Mouse (Mus musculus): ENCODE data around the gene Pigc.

Pigc gene

DNA sequence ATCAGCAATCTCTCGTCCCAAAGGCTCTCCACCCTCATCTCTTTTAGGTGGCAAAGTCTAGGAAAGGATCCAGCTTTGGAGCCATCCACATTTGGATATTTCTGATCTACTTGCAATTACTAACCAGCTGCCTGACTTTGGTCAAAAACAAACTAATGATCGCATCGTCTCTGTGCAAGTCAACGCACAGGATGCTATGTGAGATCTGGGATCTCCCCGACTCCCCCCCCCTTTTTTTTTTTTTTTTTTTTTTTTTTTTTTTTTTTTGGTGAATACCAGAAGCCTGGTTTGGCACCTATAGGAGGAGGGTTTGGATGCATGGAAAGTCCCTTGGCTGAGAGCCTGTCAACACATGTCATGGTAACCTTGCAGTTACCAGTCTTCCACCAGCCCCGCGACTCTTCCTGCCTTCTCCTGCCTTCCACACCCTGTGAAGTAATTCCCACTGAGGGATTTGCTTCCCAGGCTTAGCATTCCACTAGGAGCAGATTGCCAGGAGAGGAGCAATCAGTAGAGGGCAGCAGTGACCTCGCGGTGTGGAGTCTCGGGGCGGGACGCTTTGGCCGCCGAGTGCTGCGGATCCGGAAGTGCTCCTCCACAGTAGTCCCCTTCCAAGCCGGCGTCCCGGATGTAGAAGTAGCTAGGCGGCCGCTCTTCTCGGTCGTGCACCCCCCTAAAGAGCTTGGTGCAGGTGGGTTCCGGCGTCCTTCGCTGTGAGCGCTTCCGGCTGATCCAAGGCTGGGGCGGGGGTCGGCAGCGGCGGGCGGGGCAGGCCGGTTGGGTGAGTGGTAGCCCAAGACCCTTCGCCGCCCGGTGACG is at the start of gene Pigc:
TSS of gene Pigc (plus strand) at position 598 of the 819 bp plus-strand sequence.
- peak; percentile 93 for DNase-seq (ENCODE audit: extremely low spot score)

DNA sequence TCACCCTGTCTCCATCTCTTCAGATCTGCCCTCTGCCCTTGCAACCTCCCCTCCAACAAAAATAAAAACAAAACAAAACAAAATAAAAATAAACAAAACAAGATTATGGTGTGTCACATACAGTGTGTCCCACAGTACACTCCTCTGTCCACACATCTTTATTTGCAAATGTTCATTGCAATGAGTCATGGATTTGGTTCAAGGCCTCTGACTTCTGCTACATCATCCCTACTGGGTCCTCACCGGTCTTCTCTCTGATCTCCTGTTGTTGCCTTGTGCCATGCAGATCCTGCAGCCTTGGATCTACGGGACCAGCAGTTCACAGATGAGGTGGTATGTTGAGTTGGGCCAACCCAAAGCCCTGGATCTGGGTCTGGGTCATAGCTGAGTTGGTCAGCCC is 49.4 kb upstream of the Pigc start:
- DNase-seq (ENCODE audit: extremely low spot score), result no peak

DNA sequence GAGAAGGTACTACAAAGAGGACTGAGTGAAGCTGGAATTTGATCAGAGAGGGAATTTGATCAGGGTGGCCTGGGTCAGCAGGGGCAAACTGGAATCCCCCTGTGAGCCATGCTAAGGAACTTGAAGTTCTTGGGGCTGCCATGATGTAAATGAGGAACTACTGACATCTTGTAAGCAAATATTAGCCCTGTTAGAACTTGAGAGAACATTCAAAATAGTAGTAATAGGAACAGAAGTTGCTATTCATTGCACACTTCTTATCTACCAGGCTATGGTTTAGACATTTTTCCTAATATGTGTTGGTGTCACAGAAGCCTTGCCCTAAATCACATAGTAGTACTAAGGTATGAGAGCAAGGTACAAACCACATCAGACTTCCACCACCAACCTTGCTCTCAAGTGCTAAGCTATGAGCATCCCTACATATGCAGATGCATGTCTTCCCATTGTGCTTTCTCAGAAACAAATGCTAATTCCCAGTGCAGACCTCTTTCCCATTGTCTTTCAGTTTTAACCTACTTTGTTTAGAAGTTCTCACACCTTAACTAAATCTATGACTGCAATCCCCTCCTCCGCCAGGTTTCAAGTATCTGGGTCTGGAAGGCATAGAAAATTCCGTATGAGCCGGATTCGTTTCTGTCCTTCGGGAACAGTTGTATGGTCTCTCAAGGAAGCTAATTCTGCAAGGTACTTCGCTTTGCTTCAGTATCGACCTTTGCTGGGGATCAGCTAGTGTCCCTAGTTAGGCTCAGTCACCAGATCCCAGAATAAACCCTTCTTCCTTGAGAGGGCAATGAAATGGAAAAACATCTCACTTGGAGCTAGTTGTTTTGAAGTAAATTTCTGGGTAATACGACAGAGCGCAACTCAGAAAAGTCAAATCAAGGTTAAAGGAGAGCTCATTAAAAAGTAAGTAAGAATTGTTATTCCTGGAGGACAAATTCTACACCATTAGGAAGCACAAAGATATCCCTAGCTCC is 48.2 kb upstream of the Pigc start:
- no peak for DNase-seq (ENCODE audit: extremely low spot score)

DNA sequence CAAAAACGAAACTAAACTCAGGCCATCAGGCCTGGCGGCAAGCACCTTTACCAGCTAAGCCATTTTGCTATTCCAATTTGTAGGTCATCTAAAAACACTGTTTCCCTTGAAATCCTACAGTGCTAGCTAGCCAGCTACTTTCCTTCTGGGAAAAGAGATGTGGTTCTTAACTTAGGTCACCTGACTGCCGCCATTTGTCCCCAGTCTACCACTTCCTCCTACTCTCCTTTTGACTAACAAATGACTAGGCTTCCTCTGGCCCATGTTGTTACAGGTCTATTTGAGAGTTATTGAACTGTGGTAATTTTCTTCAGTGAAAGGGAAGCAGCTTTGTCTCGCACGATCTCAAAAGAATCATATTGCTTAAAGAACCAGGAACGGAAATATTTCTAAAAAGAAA is 47.1 kb upstream of the Pigc start:
- no peak for DNase-seq (ENCODE audit: extremely low spot score)

DNA sequence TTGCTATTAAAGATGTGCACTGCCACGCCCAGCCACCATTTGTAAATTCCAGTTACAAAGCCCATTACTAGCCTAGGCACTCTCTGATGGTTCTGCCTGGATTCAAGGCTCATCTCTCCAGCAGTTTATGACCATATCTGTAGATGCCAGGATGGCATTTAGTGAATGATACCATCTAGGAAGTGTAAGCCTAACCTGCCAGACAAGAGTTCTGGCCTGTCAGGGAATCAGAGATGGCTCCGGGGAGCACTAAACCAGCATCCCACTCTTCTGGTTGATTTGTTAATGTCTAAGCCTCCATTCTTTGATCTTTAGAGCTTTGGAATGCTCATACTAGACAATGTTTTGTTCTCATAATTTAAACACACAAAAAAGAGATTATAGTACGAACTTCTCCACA is 44.7 kb upstream of the Pigc start:
- DNase-seq (ENCODE audit: extremely low spot score), result no peak

DNA sequence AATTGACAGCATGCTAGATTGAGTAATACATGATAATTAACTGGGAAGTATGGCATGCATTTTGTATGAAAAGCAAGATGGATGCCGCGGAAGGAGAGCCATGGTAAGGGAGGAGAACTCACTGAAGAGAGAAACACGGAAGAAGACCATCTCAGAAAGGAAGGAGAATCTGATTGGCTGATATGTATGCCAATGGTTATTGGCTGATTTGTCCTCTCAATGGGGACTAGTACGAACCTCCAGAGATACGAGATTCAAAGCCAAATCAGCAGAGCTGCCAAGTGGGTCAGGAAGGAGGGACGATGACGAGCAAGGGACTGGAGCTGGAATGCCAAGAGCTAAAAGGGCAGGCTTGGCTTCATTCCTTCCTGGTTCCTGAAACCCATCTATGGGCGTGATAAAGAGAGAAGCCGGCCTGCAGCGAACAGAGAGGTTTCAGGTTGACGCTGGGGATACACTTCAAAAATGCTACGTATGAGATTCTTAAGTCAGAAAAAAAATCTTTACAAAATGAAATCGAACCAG is 43.6 kb upstream of the Pigc start:
- no peak for DNase-seq (ENCODE audit: extremely low spot score)

DNA sequence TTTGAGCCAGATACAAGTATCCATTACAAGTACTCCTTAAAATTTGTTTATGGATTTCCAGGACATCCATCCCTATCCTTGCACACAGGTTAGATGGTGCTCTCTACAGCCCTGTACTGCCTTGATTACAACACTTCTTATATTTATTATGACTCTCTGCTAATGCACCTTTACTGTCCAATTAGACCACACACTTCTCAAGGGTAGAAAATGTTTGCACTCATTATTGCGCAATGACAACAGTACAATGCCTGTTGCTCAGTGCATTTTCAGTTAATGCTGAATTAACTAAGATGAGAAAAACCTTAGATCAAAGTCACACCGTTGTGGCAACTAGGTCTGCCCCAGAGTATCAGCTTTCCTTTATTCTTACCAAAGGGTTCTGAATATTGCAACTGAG is 41.0 kb upstream of the Pigc start:
- no peak for DNase-seq (ENCODE audit: extremely low spot score)

DNA sequence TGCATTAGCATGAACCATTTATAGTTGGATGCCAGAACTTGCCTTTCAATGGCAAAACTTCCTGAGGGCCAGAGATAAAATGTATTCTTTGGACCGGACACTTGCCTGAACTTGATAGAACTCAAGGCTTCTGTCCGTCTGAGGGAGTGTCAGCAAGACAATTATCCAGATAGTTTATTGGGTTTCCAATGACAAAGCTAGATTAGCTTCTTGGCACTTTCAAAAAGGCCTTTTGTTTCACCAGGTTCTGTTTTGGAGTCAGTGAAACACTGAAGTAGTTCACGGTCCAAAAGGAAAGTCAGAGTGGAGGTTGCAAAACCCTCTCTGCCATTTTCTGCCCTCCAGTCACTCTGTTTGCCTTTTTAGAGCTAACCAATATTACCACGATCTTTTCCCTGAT is 37.7 kb upstream of the Pigc start:
- no peak for DNase-seq (ENCODE audit: extremely low spot score)

DNA sequence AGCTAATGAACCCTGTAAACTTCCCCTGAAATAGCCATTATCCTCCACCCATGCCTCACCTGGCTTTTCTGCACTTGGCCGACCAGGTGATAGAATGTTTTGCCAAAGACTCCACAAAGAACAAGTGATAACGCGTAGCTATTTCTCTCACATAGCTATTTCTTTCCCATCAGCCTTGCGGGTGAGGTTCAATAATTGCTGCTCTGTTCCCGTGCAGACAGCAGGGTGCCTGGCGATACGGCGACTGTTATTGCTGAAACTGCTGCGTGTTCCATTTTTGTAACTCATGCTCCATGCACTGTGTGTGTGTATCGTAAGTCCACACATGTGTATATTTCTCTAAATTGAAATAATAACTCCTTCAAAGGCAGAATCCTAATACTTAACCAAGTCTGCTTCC is 37.2 kb upstream of the Pigc start:
- no peak for DNase-seq (ENCODE audit: extremely low spot score)

DNA sequence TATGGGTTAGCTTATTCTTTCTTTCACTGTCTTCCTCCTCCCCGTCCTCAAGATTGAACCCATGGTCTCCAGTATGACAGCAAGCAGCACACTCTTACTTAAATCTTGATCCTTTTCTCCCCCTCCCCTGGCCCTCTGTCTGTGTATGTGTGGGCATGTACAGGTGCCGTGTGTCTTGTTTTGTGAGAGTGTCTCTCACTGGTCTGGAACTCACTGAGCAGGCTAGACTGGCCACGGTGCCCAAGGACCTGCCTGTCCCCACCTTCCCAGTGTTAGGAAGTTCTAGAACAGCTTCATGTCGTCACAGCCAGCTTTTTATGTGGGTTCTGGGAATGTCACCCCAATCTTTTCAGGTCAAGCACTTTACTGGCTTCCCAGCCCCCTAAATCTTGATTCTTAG is 36.7 kb upstream of the Pigc start:
- no peak for DNase-seq (ENCODE audit: extremely low spot score)

DNA sequence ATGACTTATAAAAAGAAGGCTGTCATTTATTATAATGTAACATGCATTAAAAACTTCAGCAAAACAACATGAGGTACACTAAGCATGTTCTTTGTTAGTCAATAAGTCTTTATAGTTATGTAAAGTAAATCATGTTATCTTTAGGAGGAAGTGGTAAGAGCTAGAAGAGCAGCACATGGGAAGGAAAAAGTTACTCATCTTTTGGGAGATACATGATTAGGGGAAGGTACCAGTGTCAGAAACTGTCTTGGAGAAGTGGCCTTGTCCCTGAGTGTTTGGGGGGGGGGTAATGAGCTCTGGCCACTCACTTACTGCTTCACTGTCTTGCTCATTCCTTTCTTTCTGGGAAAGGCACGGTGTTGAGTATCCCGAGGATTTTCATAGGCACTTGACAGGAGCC is 26.9 kb upstream of the Pigc start:
- DNase-seq (ENCODE audit: extremely low spot score), result no peak

DNA sequence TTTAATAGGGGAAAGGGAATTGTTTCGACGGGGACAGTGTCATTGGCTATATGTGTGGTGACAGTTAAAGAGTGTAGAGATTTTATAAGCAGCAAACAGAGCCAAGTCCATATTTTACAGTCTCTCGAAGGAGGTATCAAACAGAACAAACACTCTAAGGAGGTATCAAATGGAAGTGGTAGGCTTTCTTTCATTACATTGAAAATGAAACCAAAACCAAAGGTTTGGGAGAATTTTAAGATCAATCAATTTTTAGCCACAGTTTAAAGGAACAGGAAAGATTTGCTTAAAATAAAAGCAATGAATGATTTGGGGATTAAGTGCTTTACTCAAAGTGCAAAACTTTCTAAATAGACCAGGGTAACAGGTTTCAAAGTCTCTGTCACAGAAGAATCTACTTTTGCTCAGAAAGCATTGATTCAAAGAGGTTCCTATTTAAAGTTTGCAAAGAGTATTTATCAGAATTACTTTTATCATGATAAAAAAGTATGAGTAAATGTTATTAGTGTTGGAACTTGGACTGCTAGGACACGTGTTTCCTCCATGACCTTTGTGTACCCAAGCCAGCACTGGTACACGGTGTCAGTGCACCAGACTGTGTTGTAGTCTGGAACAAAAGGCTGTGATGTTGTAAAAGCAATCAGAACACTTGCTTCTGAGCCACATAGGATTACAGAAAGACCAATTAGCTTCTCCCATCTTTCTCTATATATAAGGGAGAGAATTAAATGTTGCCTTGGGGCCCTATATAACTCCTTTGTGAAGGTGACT is 17.8 kb upstream of the Pigc start:
- no peak for DNase-seq (ENCODE audit: extremely low spot score)

DNA sequence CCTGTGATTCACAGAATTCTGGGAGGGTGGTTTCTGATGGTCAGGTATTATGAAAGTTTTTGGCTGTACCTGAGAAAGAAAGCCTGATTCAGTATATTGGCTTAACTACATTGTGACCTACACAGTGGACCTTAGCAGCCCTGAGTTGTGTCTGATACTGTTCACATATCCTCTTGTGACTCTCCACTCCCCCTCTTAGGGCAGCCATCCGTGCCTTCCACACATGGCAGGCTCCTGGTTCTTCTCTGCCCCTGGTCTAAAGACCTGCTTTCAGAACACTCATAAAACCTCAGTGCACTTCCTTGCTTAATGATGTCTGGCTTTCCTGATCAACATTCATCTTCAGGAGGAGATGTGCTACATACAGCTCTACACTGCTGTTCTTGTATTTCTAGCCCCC is 16.4 kb upstream of the Pigc start:
- no peak for DNase-seq (ENCODE audit: extremely low spot score)

DNA sequence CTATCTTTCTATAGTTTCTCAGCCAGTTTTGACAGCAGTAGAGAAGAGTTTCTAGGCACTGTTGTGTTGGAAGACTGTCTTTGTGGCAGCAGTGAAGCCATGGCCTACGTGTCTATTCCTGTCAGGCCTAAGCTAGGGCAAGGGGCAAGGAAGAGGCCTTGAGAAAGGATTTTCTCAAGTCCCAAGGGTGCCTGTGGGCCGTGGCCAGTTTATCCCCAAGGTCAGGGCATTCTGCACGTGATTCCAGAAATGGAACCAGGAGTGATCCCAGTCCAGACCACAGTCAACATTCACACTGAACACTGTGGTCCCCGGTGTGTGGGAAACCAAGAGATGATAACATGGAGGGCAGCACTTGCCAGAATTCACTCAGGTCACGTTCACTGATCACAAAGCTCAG is 13.1 kb upstream of the Pigc start:
- no peak for DNase-seq (ENCODE audit: extremely low spot score)

DNA sequence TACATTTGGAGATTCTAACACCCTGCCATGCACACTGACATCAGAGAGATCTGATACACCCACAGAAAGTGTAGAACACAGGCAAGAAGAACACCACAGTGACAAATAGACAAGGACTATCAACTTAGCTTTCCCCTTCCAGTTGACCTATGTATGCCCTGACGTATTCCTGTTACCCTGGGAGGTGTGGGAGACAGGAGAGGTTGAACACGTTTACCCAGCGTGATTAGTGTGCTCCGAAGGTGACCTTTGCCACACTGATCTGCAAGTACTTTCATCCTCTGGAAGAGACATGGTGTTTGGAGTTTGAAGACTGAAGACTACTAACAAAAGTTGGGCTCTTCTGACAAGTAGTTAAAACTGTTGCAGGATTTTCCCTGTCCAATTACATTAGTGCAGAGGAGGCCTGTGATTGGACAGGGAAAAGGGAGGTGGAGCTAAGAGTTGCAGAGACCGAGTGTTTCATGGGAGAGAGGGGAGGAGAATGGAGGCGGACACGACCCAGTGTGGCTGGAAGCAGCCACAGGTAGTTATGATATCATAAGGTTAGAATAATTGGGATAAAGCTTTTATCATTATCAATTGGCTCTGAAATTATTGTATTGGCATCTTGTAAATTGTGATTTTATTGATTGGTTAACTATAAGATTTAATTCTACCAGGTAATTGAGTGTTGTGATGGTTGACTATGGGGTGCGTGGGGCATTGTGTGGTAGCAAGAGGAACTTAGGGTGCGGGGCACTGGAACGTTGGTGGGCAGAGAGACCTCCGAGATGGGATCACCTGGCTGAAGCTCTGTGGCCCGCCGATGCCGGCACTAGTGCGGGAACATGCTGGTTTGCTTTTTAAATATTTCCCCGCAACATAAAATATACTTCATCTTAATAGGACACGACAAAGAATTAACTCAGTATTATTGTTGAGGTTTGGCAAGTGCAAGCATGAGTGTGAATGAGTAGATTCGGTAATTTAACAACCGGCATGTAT is 10.7 kb upstream of the Pigc start:
- DNase-seq (ENCODE audit: extremely low spot score), result no peak

DNA sequence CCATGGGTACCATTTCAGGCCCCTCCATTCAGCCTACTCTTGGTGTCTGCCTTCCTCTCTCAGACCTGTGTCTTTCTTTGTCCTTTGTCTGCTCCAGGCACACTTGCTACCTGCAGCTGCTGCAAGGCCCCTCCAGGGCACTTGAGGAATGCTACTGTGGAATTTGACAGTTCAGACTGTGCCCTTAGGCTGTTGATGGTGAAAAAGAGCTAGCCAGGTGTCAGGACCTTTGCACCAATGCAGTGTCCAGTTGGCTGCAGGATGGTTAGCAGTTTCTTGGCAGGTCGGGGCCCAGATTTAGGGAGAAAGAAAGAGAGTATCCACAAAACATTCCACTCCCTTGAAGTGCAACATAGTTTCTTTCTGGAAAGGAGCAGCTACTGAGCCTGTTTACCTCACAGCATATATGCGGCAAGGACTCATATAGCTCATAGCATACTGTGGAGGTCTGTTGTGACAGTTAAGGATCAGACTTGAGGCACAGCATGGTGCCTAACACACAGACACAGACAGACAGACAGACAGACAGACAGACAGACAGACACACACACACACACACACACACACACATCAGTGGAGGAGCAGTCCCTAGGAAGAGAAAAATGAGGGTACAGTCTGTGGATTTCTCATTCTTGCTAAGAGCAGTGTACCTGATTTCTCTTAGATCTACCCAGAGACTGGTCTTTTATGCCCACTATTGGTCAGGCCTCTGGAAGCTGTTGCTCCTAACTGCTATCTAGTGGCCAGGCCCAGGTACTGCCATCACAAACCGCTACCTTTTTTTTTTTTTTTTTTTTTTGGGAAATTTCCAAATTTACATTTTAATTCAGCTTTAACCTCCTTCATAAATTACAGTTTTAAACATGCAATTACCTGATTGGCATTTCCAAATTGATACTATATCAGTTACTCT is 6.3 kb upstream of the Pigc start:
- DNase-seq (ENCODE audit: extremely low spot score), result peak; percentile 22

DNA sequence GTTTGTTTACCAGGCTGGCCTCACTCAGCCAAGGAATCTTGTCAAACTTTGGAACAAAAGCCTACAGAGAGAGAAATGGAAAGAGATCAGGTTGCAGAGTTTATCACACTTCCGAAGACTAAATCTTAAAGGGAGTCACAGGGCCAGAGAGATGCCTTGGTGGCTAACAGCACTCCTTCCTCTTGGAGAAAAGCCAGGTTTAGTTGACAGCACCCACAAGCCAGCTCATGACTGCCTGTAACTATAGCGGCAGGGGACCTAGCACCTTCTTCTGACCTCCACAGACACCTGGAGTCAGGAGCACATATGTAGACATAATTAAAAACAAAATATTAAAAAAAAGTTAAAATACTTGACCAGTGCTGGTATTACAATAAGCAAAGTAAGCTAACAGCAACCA is 1.1 kb upstream of the Pigc start:
- DNase-seq (ENCODE audit: extremely low spot score), result no peak

DNA sequence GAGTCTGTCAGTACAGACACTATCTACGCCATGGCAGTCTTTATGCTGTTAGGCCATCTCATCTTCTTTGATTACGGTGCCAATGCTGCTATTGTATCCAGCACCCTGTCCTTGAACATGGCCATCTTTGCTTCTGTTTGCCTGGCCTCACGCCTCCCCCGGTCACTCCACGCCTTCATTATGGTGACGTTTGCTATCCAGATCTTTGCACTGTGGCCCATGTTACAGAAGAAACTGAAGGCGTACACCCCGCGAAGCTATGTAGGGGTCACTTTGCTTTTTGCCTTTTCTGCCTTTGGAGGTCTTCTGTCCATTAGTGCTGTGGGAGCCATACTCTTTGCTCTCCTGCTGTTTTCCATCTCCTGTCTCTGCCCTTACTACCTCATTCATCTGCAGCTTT is 1.9 kb downstream of the Pigc start:
- no peak for DNase-seq (ENCODE audit: extremely low spot score)

DNA sequence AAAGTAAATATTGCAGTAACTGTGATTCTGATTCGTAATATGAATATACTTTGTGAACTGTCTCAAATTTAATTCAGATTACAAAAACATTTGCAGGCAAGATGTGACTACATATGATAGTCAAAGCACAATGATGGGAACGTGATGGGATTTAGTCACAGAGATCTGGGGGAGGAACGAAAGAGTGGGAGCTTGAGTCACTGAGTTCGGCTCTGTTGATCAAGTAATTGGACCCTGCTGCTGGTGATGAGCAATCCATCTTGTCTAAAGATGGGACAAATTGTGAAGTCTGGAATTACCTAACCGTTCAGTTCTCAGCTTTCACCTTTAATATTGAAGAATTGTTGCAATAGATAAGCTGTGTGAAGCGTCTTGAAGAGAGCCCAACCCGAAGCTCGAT is 3.2 kb downstream of the Pigc start:
- DNase-seq (ENCODE audit: extremely low spot score), result no peak

All from embryo, embryonic 9.5 days (tissue).